Comparison of ENCODE assay signal across 25 mouse cellular contexts in genomic region chr7:89917776-89918175, GRCm38 (mm10). TPM values are rescaled to one million over a fixed set of nuclear protein-coding genes. Genes with fewer than 3 reads are reported as not detected.
DNase-seq lines count a peak whose midpoint lies in the region; TF ChIP-seq lines count a peak whose summit lies in the region.
"Had no signal": no experiment of that assay in that cellular context is flagged by ENCODE, and none has a peak within 500 bp of the region (broad histone marks: within the 10 kb centered on the region; RNA-seq: fewer than 3 reads in every experiment).

No protein-coding gene starts in this region.

- H3K27ac ChIP-seq in left cerebral cortex, adult 2 months, result peak overlapping the region; percentile 19; the same call in 1 of the 2 replicates
- H3K27ac ChIP-seq in limb, embryonic 10.5 days, result no peak overlapping the region
- H3K27ac ChIP-seq: embryonic facial prominence, embryonic 13.5 days; forebrain, embryonic 13.5 days; forebrain, embryonic 15.5 days had no signal

- H3K36me3 ChIP-seq in limb, embryonic 10.5 days, result peaks cover 41% of the 10 kb centered on the region
- H3K36me3 ChIP-seq: embryonic facial prominence, embryonic 15.5 days had no signal

- peak; percentile 18 for DNase-seq in gastrocnemius, adult 18-20 months (ENCODE audit: low spot score)
- no peak for DNase-seq in gastrocnemius, postnatal 10 days
- no peak for DNase-seq in left cerebral cortex, adult 2 months (ENCODE audit: extremely low spot score in 1 of 2, low spot score in 2 of 2)
- no peak for DNase-seq in left cerebral cortex, adult 8-10 months (ENCODE audit: low spot score in 2 of 2)
- DNase-seq in brain, adult 2 months (ENCODE audit: low read depth, low spot score), result peak; percentile 72
- no peak for DNase-seq in layer of hippocampus, postnatal 10 days (ENCODE audit: low spot score in 2 of 2)
- DNase-seq in limb, embryonic 10.5 days (ENCODE audit: low spot score), result no peak
- DNase-seq: adrenal gland, adult 8-10 months; adrenal gland, postnatal 14 days; adrenal gland, postnatal 36 days; cerebellum, adult 11 months; cerebellum, adult 18-20 months; cerebellum, adult 8-10 months; cerebellum, adult 9-11 months; cerebellum, postnatal 36 days; embryo, embryonic 11 days; forebrain, postnatal 0 days had no signal

- H3K9me3 ChIP-seq in limb, embryonic 10.5 days (replicated peaks), result no peaks in the 10 kb centered on the region
- H3K9me3 ChIP-seq: embryonic facial prominence, embryonic 13.5 days; embryonic facial prominence, embryonic 15.5 days; forebrain, embryonic 13.5 days; forebrain, embryonic 15.5 days had no signal

- 0 out of 2 replicates have a peak, but pooled peaks cover 4% of the 10 kb centered on the region for H3K4me1 ChIP-seq in limb, embryonic 10.5 days
- H3K4me1 ChIP-seq: embryonic facial prominence, embryonic 13.5 days; embryonic facial prominence, embryonic 15.5 days; forebrain, embryonic 13.5 days; forebrain, embryonic 15.5 days had no signal

- intact Hi-C loops in left cerebral cortex, adult 2 months (cut with DNase I), result no loop called here

- no peak overlapping the region for H3K4me3 ChIP-seq in left cerebral cortex, adult 2 months
- no peak overlapping the region for H3K4me3 ChIP-seq in limb, embryonic 10.5 days
- H3K4me3 ChIP-seq: embryonic facial prominence, embryonic 13.5 days; embryonic facial prominence, embryonic 15.5 days; forebrain, embryonic 13.5 days; forebrain, embryonic 15.5 days had no signal

- no peaks in the 10 kb centered on the region for H3K27me3 ChIP-seq in limb, embryonic 10.5 days (ENCODE audit: low read depth, poor library complexity, severe bottlenecking)
- H3K27me3 ChIP-seq: embryonic facial prominence, embryonic 13.5 days; embryonic facial prominence, embryonic 15.5 days; forebrain, embryonic 13.5 days; forebrain, embryonic 15.5 days; Patski had no signal

- WGBS in limb, embryonic 10.5 days, result 91% methylated on average over 4 of the region's 4 CpGs

- no peak for TF ChIP-seq CTCF in left cerebral cortex, adult 2 months (IDR thresholded peaks at IDR 0.05)

RNA-seq across cellular contexts. Expression of gene Ccdc81, which starts 14.3 kb away (rescaled TPM):
- not detected for total RNA-seq in gastrocnemius, adult 18-20 months (2021)
- under 1 TPM in 1 of 2 experiments, not detected in 1; 0.09 TPM for total RNA-seq in gastrocnemius, postnatal 10 days (2021)
- total RNA-seq in left cerebral cortex, adult 2 months (2021), result under 1 TPM; 0.57 to 0.70 TPM
- total RNA-seq in left cerebral cortex, adult 8-10 months (2022), result under 1 TPM; 0.46 to 0.79 (median 0.60) TPM
- total RNA-seq in layer of hippocampus, postnatal 10 days (2021), result 1 to 10 TPM in 1 of 2 experiments, under 1 TPM in 1; 0.80 to 1.1 TPM
- 0.08 TPM in 1 of 2 replicates, not detected in the other for polyA plus RNA-seq in limb, embryonic 10.5 days (2016; fragmentation: Nextera tagmentation; extraction: Ambion mirVana)
- total RNA-seq: common myeloid progenitor, adult 5-6 weeks; MEL had no signal
- polyA plus RNA-seq: activated CD4-positive, CD25-positive, alpha-beta regulatory T cell, adult 4 months; Patski had no signal

RNA-seq across cellular contexts. Expression of gene Hikeshi, which starts 23.2 kb away (rescaled TPM):
- total RNA-seq in gastrocnemius, adult 18-20 months (2021), result 100 to 1,000 TPM; 116 to 119 TPM
- 100 to 1,000 TPM in 1 of 2 experiments, 10 to 100 TPM in 1; 97.7 to 106 TPM for total RNA-seq in gastrocnemius, postnatal 10 days (2021)
- total RNA-seq in left cerebral cortex, adult 2 months (2021), result 10 to 100 TPM; 83.9 to 85.3 TPM
- 100 to 1,000 TPM in 2 of 4 experiments, 10 to 100 TPM in 2; 77.0 to 100 (median 90.0) TPM for total RNA-seq in left cerebral cortex, adult 8-10 months (2022)
- 10 to 100 TPM; 85.4 to 89.8 TPM for total RNA-seq in layer of hippocampus, postnatal 10 days (2021)
- 138 and 152 TPM in 2 replicates for polyA plus RNA-seq in limb, embryonic 10.5 days (2016; fragmentation: Nextera tagmentation; extraction: Ambion mirVana)

Comparison
In these comparisons a context has a peak if more than half of its experiments do, and no peak if none do; other contexts are left out.
1. DNase-seq: peak in gastrocnemius, adult 18-20 months (single experiment) and brain, adult 2 months (single experiment); none in gastrocnemius, postnatal 10 days (single experiment), left cerebral cortex, adult 2 months (0 of 2), left cerebral cortex, adult 8-10 months (0 of 2), layer of hippocampus, postnatal 10 days (0 of 2) and limb, embryonic 10.5 days (single experiment).